Mouse (Mus musculus) gastrocnemius, adult 18-20 months (tissue): ENCODE data around the gene Dhx8. TPM values are rescaled to one million over a fixed set of nuclear protein-coding genes. Genes with fewer than 3 reads are reported as not detected.

Experiments
- DNase-seq: peaks from one replicate; pipeline ENCODE4 v3.0.0; 2021; ENCODE audit warnings: low spot score
- total RNA-seq, 2 experiments: library from RNA; stranded (reverse); gene quantifications; 2 replicates each; pipeline ENCODE4 v1.2.3; 2021

The Dhx8 gene
- total RNA-seq, 2 experiments from 2014 or later, result 13.9 to 14.3 TPM

GRCm38 (mm10) chr11:101797355-101797754, 64.6 kb downstream of the Dhx8 start:
- no peak for DNase-seq

GRCm38 (mm10) chr11:101798083-101798482, 65.4 kb downstream of the Dhx8 start:
- no peak for DNase-seq

- DNase-seq, result no peak
Measured at GRCm38 (mm10) chr11:101801386-101801785, 68.7 kb downstream of the Dhx8 start.

- no peak for DNase-seq
Measured at GRCm38 (mm10) chr11:101805113-101805704, 72.5 kb downstream of the Dhx8 start.

- DNase-seq, result no peak
Measured at GRCm38 (mm10) chr11:101806741-101807140, 74.0 kb downstream of the Dhx8 start.

- DNase-seq, result no peak
Measured at GRCm38 (mm10) chr11:101807266-101807665, 74.5 kb downstream of the Dhx8 start.

- DNase-seq, result no peak
Measured at GRCm38 (mm10) chr11:101809060-101809828, 76.5 kb downstream of the Dhx8 start.

- peak; percentile 81 for DNase-seq
Measured at GRCm38 (mm10) chr11:101813259-101813658, 80.5 kb downstream of the Dhx8 start.

GRCm38 (mm10) chr11:101814375-101815102, 81.8 kb downstream of the Dhx8 start:
- DNase-seq, result peak; percentile 74

- DNase-seq, result no peak
Measured at GRCm38 (mm10) chr11:101815103-101816085, 82.7 kb downstream of the Dhx8 start.

Other genes starting within 250 kb of the Dhx8 start
- under 1 TPM in 1 of 2 experiments, not detected in 1; 0.34 TPM for gene Brca1, start 181.0 kb upstream of the Dhx8 start, total RNA-seq
- 10 to 100 TPM; 63.0 to 66.2 TPM for gene Nbr1, start 180.8 kb upstream of the Dhx8 start, total RNA-seq
- 1 to 10 TPM; 1.5 to 2.4 TPM for gene Tmem106a, start 150.7 kb upstream of the Dhx8 start, total RNA-seq
- not detected for gene Gm11634, start 133.7 kb upstream of the Dhx8 start, total RNA-seq
- 10 to 100 TPM; 30.1 to 31.5 TPM for gene Rdm1, start 105.7 kb upstream of the Dhx8 start, total RNA-seq
- 10 to 100 TPM in 1 of 2 experiments, 1 to 10 TPM in 1; 6.1 to 23.4 TPM for gene Arl4d, start 67.4 kb upstream of the Dhx8 start, total RNA-seq
- gene Etv4, start 52.5 kb downstream of the Dhx8 start, total RNA-seq, result 1 to 10 TPM; 2.4 to 2.5 TPM
- gene Meox1, start 161.5 kb downstream of the Dhx8 start, total RNA-seq, result 1 to 10 TPM; 1.3 to 3.8 TPM
- gene Sost, start 234.1 kb downstream of the Dhx8 start, total RNA-seq, result not detected